Mouse (Mus musculus) ES-E14 (cell line): ENCODE data around the gene Hoxc12. TPM values are rescaled to one million over a fixed set of nuclear protein-coding genes. Genes with fewer than 3 reads are reported as not detected.

ENCODE experiments used
- DNase-seq: peaks from one replicate; pipeline ENCODE4 v3.0.0-alpha.2; 2013; ENCODE audit warnings: low read depth, low spot score
- H3K27ac ChIP-seq: 2 replicates; pipeline ENCODE4 v1.5.1; 2012; ENCODE audit warnings: low read depth, mild to moderate bottlenecking, low read length, moderate library complexity, mixed read lengths; ENCODE audit not compliant: poor library complexity, insufficient read depth, severe bottlenecking
- H3K36me3 ChIP-seq: 2 replicates; pipeline ENCODE4 v1.6.1; 2012; ENCODE audit warnings: mild to moderate bottlenecking, low read length, moderate library complexity, mixed read lengths; ENCODE audit not compliant: control insufficient read depth, poor library complexity, insufficient read depth, severe bottlenecking
- H3K4me1 ChIP-seq, 2 experiments: fragments of 150-350 bp in 1 of 2; sonication (generic) in 1 of 2; 2 replicates each; pipeline ENCODE4 v1.6.1; 2012; ENCODE audit warnings: low read length in 2 of 2, mild to moderate bottlenecking in 1 of 2, mixed read lengths in 1 of 2; ENCODE audit not compliant: control insufficient read depth in 2 of 2, insufficient read depth in 2 of 2, poor library complexity in 1 of 2
- H3K4me3 ChIP-seq, 2 experiments: fragments of 150-350 bp in 1 of 2; sonication (generic) in 1 of 2; 2 replicates each; pipeline ENCODE4 v1.5.1; 2012; ENCODE audit warnings: low read length in 2 of 2, low read depth in 1 of 2, mild to moderate bottlenecking in 1 of 2, mixed read lengths in 1 of 2; ENCODE audit not compliant: insufficient read depth in 1 of 2, poor library complexity in 1 of 2, severe bottlenecking in 1 of 2
- H3K9ac ChIP-seq: 2 replicates; pipeline ENCODE4 v1.6.1; 2012; ENCODE audit warnings: low read depth, mild to moderate bottlenecking, low read length, mixed read lengths; ENCODE audit not compliant: poor library complexity, insufficient read depth, severe bottlenecking
- H3K9me3 ChIP-seq: fragments of 150-350 bp; sonication (generic); 2 replicates; pipeline ENCODE4 v1.6.1; 2012; ENCODE audit warnings: low read depth, mild to moderate bottlenecking, low read length; ENCODE audit not compliant: control insufficient read depth, insufficient read depth
- CHD2 ChIP-seq: IDR thresholded peaks from 2 replicates; pipeline ENCODE4 v1.6.1; 2014; ENCODE audit warnings: mild to moderate bottlenecking, low read depth, low read length, inconsistent platforms
- HCFC1 ChIP-seq: IDR thresholded peaks from 2 replicates; pipeline ENCODE4 v1.6.1; 2012; ENCODE audit warnings: low read length, inconsistent platforms, borderline replicate concordance; ENCODE audit not compliant: insufficient read depth
- MAFK ChIP-seq: IDR thresholded peaks from 2 replicates; pipeline ENCODE4 v1.6.1; 2014; ENCODE audit warnings: mild to moderate bottlenecking, low read depth, low read length, inconsistent platforms; ENCODE audit not compliant: insufficient read depth
- ZC3H11A ChIP-seq: IDR thresholded peaks from 2 replicates; pipeline ENCODE4 v1.6.1; 2012; ENCODE audit warnings: low read depth, mild to moderate bottlenecking, inconsistent platforms, low read length, borderline replicate concordance
- ZNF384 ChIP-seq: IDR thresholded peaks from 2 replicates; pipeline ENCODE4 v1.6.1; 2012; ENCODE audit warnings: low read depth, low read length, inconsistent platforms
- in situ Hi-C, 2 experiments: fragments of 600-800 bp; cut with MboI; formaldehyde crosslinking; loops; one replicate each; pipeline ENCODE4 v1.15.1; 2025; ENCODE audit warnings: low sequenced_read_pairs in 2 of 2, inconsistent platforms in 1 of 2; ENCODE audit not compliant: unreplicated experiment in 2 of 2
- total RNA-seq: library from RNA; depleted of rRNA; stranded (reverse); fragments of 300-350 nt; gene quantifications from 2 replicates; pipeline ENCODE4 v1.2.3, GENCODE M21; 2012

Hoxc12 gene
- total RNA-seq, 1 experiment: 1.9 TPM

GRCm38 (mm10) chr15:102980912-102981311 lies 44.4 kb downstream of the Hoxc12 start:
- H3K4me3 ChIP-seq: peak overlapping the region; percentile 8 to 60; a peak in 3 of 4 replicates
- no peak overlapping the region for H3K9ac ChIP-seq
- no peak overlapping the region for H3K27ac ChIP-seq
- peaks cover 0 to 4% of the 10 kb centered on the region in 2 experiments; a peak in 1 of 4 replicates for H3K4me1 ChIP-seq
- DNase-seq: no peak
- TF ChIP-seq ZNF384 (no peak), HCFC1 (no peak), ZC3H11A (no peak), CHD2 (no peak), MAFK (no peak)
- H3K36me3 ChIP-seq: no peaks in the 10 kb centered on the region
- in situ Hi-C loops: loop anchor here in 1 of 2 experiments (10.0 to 25.0 kb wide), 3 partner anchors 56 to 331 kb away; partner anchors contain the start of genes Gpr84 and Hoxc13
- no peaks in the 10 kb centered on the region for H3K9me3 ChIP-seq

GRCm38 (mm10) chr15:102981379-102982288 lies 45.1 kb downstream of the Hoxc12 start:
- H3K9ac ChIP-seq: peak overlapping the region; percentile 3; the same call in 1 of the 2 replicates
- peak; percentile 73 for DNase-seq
- no peaks in the 10 kb centered on the region for H3K9me3 ChIP-seq
- in situ Hi-C loops: loop anchor here in 1 of 2 experiments (10.0 to 25.0 kb wide), 3 partner anchors 57 to 331 kb away; partner anchors contain the start of genes Gpr84 and Hoxc13
- TF ChIP-seq CHD2 (0 out of 2 replicates have a peak, but pooled peaks have one; percentile 38), HCFC1 (no peak), ZNF384 (no peak), MAFK (no peak), ZC3H11A (no peak)
- H3K36me3 ChIP-seq: no peaks in the 10 kb centered on the region
- no peak overlapping the region for H3K27ac ChIP-seq
- H3K4me3 ChIP-seq: peak overlapping the region; percentile 47 to 60
- peaks cover 0 to 2% of the 10 kb centered on the region in 2 experiments; a peak in 1 of 4 replicates for H3K4me1 ChIP-seq

- TF ChIP-seq MAFK: no peak
- TF ChIP-seq CHD2: no peak
- TF ChIP-seq HCFC1: no peak
- no peak for TF ChIP-seq ZC3H11A
- no peak for TF ChIP-seq ZNF384
- in situ Hi-C loops: loop anchor here in 1 of 2 experiments (10.0 to 25.0 kb wide), 3 partner anchors 59 to 329 kb away; partner anchors contain the start of genes Gpr84 and Hoxc13
- H3K27ac ChIP-seq: no peak overlapping the region
- no peaks in the 10 kb centered on the region for H3K9me3 ChIP-seq
- H3K4me1 ChIP-seq: no peaks in the 10 kb centered on the region
- H3K9ac ChIP-seq: no peak overlapping the region
- DNase-seq: no peak
- H3K36me3 ChIP-seq: no peaks in the 10 kb centered on the region
- no peak overlapping the region for H3K4me3 ChIP-seq
Measured at GRCm38 (mm10) chr15:102983716-102984115, 47.2 kb downstream of the Hoxc12 start.

- Histone ChIP-seq H3K4me1 (no peaks in the 10 kb centered on the region), H3K9me3 (no peaks in the 10 kb centered on the region), H3K27ac (no peak overlapping the region), H3K9ac (no peak overlapping the region), H3K4me3 (no peak overlapping the region), H3K36me3 (no peaks in the 10 kb centered on the region)
- TF ChIP-seq ZNF384 (no peak), HCFC1 (no peak), MAFK (no peak), ZC3H11A (no peak), CHD2 (no peak)
- in situ Hi-C loops: loop anchor here in 1 of 2 experiments (10.0 to 25.0 kb wide), 3 partner anchors 60 to 328 kb away; partner anchors contain the start of genes Gpr84 and Hoxc13
- DNase-seq: no peak
Measured at GRCm38 (mm10) chr15:102984521-102984920, 48.0 kb downstream of the Hoxc12 start.
